Mouse (Mus musculus) heart, adult 9 months (tissue): Measurements from ENCODE around the gene Glra4.
"Not testable (repeated sequence)": the region's sequence is repeated elsewhere in the genome, so short reads cannot be mapped to it uniquely, and the experiment has no call there.

Experiments used
- DNase-seq, 2 experiments: peaks; one replicate each; pipeline ENCODE4 v3.0.0; 2022; ENCODE audit warnings: low spot score in 2 of 2

Glra4 gene

GRCm38 (mm10) chrX:136732016-136732415 lies 47.9 kb downstream of the Glra4 start:
- DNase-seq = no peak

- DNase-seq = not testable (repeated sequence)
These were observed 65.0 kb downstream of the Glra4 start for GRCm38 (mm10) chrX:136714742-136715474.

- DNase-seq = no peak
These were observed 71.2 kb downstream of the Glra4 start for GRCm38 (mm10) chrX:136708782-136709181.

- peak; percentile 9 for DNase-seq
These were observed 71.7 kb downstream of the Glra4 start for GRCm38 (mm10) chrX:136708168-136708681.
